Mouse (Mus musculus): ENCODE results near the gene Mei1.
"Not testable (repeated sequence)": the region's sequence is repeated elsewhere in the genome, so short reads cannot be mapped to it uniquely, and the experiment has no call there.

Mei1 gene

GRCm38 (mm10) chr15:82085606-82086005 is 15.8 kb downstream of the Mei1 start:
- DNase-seq (ENCODE audit: low spot score in 2 of 2) = no peak

GRCm38 (mm10) chr15:82086131-82086530 is 16.3 kb downstream of the Mei1 start:
- no peak for DNase-seq (ENCODE audit: low spot score in 2 of 2)

- no peak for DNase-seq (ENCODE audit: low spot score in 2 of 2)
Measured at GRCm38 (mm10) chr15:82087266-82087665, 17.5 kb downstream of the Mei1 start.

GRCm38 (mm10) chr15:82091061-82091460 is 21.3 kb downstream of the Mei1 start:
- DNase-seq (ENCODE audit: low spot score in 2 of 2) = no peak

- peak in 1 of 2 experiments; percentile 27 for DNase-seq (ENCODE audit: low spot score in 2 of 2)
Measured at GRCm38 (mm10) chr15:82106953-82107555, 37.3 kb downstream of the Mei1 start.

GRCm38 (mm10) chr15:82120544-82120943 is 50.7 kb downstream of the Mei1 start:
- DNase-seq (ENCODE audit: low spot score in 2 of 2) = no peak

- not testable (repeated sequence) for DNase-seq (ENCODE audit: low spot score in 2 of 2)
Measured at GRCm38 (mm10) chr15:82126690-82127089, 56.9 kb downstream of the Mei1 start.

GRCm38 (mm10) chr15:82127426-82128374 is 57.9 kb downstream of the Mei1 start, which contains the start of gene Ccdc134:
Ccdc134 (plus strand) TSS chr15:82127922.
- peak; percentile 94 to 96 for DNase-seq (ENCODE audit: low spot score in 2 of 2)

GRCm38 (mm10) chr15:82128398-82128797 is 58.6 kb downstream of the Mei1 start:
- DNase-seq (ENCODE audit: low spot score in 2 of 2) = no peak

- DNase-seq (ENCODE audit: low spot score in 2 of 2) = no peak
Measured at GRCm38 (mm10) chr15:82130599-82130998, 60.8 kb downstream of the Mei1 start.

GRCm38 (mm10) chr15:82135372-82135771 is 65.6 kb downstream of the Mei1 start:
- DNase-seq (ENCODE audit: low spot score in 2 of 2) = no peak

- DNase-seq (ENCODE audit: low spot score in 2 of 2) = peak; percentile 56
Measured at GRCm38 (mm10) chr15:82138565-82138964, 68.8 kb downstream of the Mei1 start.

- no peak for DNase-seq (ENCODE audit: low spot score in 2 of 2)
Measured at GRCm38 (mm10) chr15:82139196-82139595, 69.4 kb downstream of the Mei1 start.

GRCm38 (mm10) chr15:82140355-82140754 is 70.6 kb downstream of the Mei1 start:
- no peak for DNase-seq (ENCODE audit: low spot score in 2 of 2)

- no peak for DNase-seq (ENCODE audit: low spot score in 2 of 2)
Measured at GRCm38 (mm10) chr15:82144157-82144556, 74.4 kb downstream of the Mei1 start.

- no peak for DNase-seq (ENCODE audit: low spot score in 2 of 2)
Measured at GRCm38 (mm10) chr15:82145408-82145807, 75.6 kb downstream of the Mei1 start.

- DNase-seq (ENCODE audit: low spot score in 2 of 2) = no peak
Measured at GRCm38 (mm10) chr15:82145851-82146769, 76.3 kb downstream of the Mei1 start.

GRCm38 (mm10) chr15:82146770-82147610 is 77.2 kb downstream of the Mei1 start, which contains the start of gene Srebf2:
Srebf2 (plus strand) TSS chr15:82147181.
- peak; percentile 96 to 98 for DNase-seq (ENCODE audit: low spot score in 2 of 2)

- peak in 1 of 2 experiments; percentile 42 for DNase-seq (ENCODE audit: low spot score in 2 of 2)
Measured at GRCm38 (mm10) chr15:82147611-82148111, 77.9 kb downstream of the Mei1 start.

- no peak for DNase-seq (ENCODE audit: low spot score in 2 of 2)
Measured at GRCm38 (mm10) chr15:82148510-82148911, 78.7 kb downstream of the Mei1 start.
